Mouse (Mus musculus) T-helper 2 cell (primary cell): ENCODE data around the gene Ly6g6c.

Experiments
- in situ Hi-C: fragments of 300-600 bp; cut with MboI, MseI; formaldehyde crosslinking; loops from one replicate; pipeline ENCODE4 v1.15.1; 2025; ENCODE audit warnings: high pct_unique_total_duplicates

The Ly6g6c gene

GRCm38 (mm10) chr17:35080710-35081109 lies 15.5 kb downstream of the Ly6g6c start:
- in situ Hi-C loops: no loop called here

- in situ Hi-C loops: no loop called here
Measured at GRCm38 (mm10) chr17:35082841-35083576, 17.8 kb downstream of the Ly6g6c start.

DNA sequence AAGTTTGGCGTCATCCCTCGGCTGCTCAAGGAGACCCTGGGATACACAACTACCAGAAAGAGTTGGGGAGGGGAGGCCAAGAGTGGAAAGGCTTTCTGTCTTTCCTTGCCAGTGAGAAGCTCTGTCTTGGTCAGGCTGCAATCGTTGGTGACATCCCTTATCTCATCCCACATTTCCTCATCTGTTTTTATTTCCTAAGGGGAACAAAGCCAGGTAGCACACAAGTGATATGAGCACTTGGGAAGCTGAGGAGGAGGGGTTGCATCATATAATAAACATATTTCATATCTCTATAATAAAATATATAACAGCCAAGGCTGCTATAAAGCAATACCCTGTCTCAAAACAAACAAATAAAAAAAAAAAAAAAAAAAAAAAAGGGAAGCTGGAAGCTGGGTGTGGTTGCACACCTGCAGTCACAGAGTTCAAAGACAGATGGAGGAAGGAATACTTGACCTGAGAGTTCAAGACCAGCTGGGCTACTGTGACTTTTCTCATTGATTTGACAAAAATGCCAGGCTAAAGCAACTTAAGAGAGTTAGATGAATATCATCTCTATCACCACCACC lies 18.8 kb downstream of the Ly6g6c start:
- in situ Hi-C loops: no loop called here

- in situ Hi-C loops: no loop called here
Measured at GRCm38 (mm10) chr17:35085208-35085865, 20.1 kb downstream of the Ly6g6c start, which contains the start of gene Ly6g6f. Gene Ly6g6f, minus strand, starts transcription at chr17:35085610.

DNA sequence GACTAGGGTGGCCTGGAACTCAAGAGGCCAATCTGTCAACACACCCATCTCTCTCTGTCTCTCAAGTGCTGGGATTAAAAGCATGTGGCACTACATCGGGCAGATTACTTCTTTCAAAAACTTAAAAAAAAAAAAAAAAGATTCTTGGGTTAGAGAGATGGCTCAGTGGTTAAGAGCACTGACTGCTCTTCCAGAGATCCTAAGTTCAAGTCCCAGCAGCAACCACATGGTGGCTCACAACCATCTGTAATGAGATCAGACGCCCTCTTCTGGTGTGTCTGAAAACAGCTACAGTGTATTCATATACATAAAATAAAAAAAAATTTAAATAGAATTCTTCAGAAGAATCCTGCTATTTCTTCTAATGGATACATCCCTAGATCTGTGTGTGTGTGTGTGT lies 23.0 kb downstream of the Ly6g6c start:
- in situ Hi-C loops: no loop called here

- in situ Hi-C loops: no loop called here
Measured at GRCm38 (mm10) chr17:35088825-35089644, 23.8 kb downstream of the Ly6g6c start, which contains the start of gene Abhd16a. Gene Abhd16a, plus strand, starts transcription at chr17:35089263.

- in situ Hi-C loops: no loop called here
Measured at GRCm38 (mm10) chr17:35090166-35090932, 25.2 kb downstream of the Ly6g6c start.

- in situ Hi-C loops: no loop called here
Measured at GRCm38 (mm10) chr17:35092403-35093198, 27.4 kb downstream of the Ly6g6c start.

- in situ Hi-C loops: no loop called here
Measured at GRCm38 (mm10) chr17:35094475-35095365, 29.5 kb downstream of the Ly6g6c start.

GRCm38 (mm10) chr17:35096597-35096996 lies 31.4 kb downstream of the Ly6g6c start:
- in situ Hi-C loops: no loop called here

- in situ Hi-C loops: no loop called here
Measured at GRCm38 (mm10) chr17:35097164-35097655, 32.0 kb downstream of the Ly6g6c start.

DNA sequence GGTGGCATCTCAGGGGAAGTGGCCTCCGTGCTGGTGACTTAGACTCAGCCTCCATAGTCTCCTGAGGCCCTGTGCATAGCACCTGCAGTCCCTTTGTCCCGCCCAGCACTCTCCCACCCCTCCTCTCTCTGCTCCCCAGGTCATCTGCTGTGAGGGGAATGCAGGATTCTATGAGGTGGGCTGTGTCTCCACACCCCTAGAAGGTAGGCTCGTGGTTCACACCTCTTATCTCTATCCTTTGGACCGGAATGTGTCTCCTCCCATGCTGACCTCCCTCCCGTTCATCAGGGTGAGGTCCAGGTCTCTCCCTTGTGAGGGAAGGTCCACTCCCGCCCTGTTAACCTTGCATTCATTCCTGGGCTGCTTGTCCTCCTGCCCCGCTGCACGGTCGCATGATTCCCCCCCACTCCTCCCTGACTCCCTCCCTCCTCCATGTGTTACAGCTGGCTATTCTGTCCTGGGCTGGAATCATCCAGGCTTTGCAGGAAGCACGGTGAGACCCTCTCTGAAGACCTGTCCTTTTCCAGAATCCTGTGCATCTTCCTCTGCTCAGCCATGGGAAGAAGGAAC lies 35.1 kb downstream of the Ly6g6c start:
- in situ Hi-C loops: loop anchor here (5.0 kb wide), 1 partner anchor 68 kb away; no protein-coding TSS in a partner anchor

GRCm38 (mm10) chr17:35101161-35101560 lies 36.0 kb downstream of the Ly6g6c start:
- in situ Hi-C loops: loop anchor here (5.0 kb wide), 1 partner anchor 69 kb away; no protein-coding TSS in a partner anchor

DNA sequence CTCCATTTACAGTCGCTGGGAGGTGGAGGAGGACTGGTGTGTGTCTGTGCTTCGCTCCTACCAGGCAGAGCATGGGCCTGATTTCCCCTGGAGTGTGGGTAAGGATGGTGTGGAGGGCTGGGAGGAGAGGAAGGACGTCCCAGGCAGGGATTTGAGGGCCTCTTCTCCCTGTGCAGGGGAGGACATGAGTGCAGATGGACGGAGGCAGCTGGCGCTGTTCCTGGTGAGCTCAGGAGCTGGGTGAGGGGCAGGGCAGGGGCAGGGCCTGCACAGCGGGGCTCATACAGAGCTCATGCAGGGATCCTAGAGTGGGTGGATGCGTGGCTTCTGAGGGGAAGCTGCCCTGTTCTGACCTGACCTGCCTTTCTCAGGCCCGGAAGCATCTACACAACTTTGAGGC lies 37.1 kb downstream of the Ly6g6c start:
- in situ Hi-C loops: loop anchor here (5.0 kb wide), 1 partner anchor 70 kb away; no protein-coding TSS in a partner anchor

DNA sequence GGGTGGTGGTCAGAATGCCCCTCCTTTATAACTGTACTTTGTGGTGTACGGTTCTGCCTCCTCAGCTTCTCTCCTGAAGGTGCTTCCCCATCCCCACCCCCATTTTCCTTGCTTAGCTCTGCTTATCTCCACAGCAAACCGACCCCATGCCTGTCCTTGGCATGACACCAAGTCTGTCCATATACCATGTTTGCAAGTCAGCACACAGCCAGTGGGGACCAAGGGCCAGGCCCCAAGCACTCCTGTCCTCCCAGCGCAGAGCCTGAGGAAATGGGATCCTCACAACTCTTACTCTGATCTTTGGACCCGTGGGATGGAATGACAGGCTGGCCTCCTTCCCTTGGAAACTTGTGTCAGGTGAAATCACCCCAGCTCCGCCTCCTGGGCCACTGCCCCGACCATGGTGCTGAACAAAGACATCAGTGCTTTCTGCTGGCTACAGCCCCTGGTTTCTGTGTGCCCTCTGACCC lies 38.1 kb downstream of the Ly6g6c start:
- in situ Hi-C loops: loop anchor here (5.0 kb wide), 1 partner anchor 71 kb away; no protein-coding TSS in a partner anchor

DNA sequence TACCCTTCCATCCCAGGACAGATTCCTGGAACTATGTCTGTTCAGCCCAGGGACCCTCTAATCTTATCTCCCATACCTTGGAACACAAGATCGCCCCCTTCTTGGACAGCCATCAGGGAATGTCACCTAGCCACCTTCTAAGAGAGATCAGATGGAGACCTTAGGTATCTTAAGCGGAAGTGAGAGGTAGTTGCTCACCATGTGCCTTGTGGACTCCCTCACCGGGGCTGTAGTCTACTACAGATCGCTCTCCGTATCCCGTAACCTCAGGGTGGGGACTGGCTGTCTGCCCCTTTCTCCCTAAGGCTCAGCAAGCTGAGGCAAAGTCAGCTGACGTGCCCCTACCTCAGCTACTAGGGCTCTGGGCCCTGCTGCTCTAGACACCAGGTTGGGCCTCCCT lies 38.9 kb downstream of the Ly6g6c start:
- in situ Hi-C loops: loop anchor here (5.0 kb wide), 1 partner anchor 72 kb away; no protein-coding TSS in a partner anchor

GRCm38 (mm10) chr17:35104754-35105153 lies 39.6 kb downstream of the Ly6g6c start:
- in situ Hi-C loops: loop anchor here (5.0 kb wide), 1 partner anchor 72 kb away; no protein-coding TSS in a partner anchor

- in situ Hi-C loops: no loop called here
Measured at GRCm38 (mm10) chr17:35105740-35106389, 40.7 kb downstream of the Ly6g6c start.
